Mouse (Mus musculus) CH12.LX (cell line): ENCODE measurements around the gene Cebpb. TPM values are rescaled to one million over a fixed set of nuclear protein-coding genes. Genes with fewer than 3 reads are reported as not detected.

Experiments used
- DNase-seq: peaks from one replicate; pipeline ENCODE4 v3.0.0-alpha.2; 2013; ENCODE audit errors: extremely low read depth
- H3K27ac ChIP-seq: 2 replicates; pipeline ENCODE4 v1.5.1; 2012; ENCODE audit warnings: low read depth, mild to moderate bottlenecking, control low read depth, moderate library complexity; ENCODE audit not compliant: insufficient read depth
- H3K27me3 ChIP-seq: replicated peaks from 2 replicates; pipeline ENCODE3; 2012; ENCODE audit warnings: inconsistent platforms
- H3K36me3 ChIP-seq, 2 experiments: replicated peaks in 1 of 2; 2 replicates each; pipeline versions ENCODE3 to v1.6.1; 2012; ENCODE audit warnings: inconsistent platforms in 1 of 2, low read length in 1 of 2, mild to moderate bottlenecking in 1 of 2, mixed read lengths in 1 of 2, moderate library complexity in 1 of 2; ENCODE audit not compliant: control insufficient read depth in 1 of 2, insufficient read depth in 1 of 2
- H3K4me1 ChIP-seq, 2 experiments: 2 replicates each; pipeline ENCODE4 v1.6.1; 2012; ENCODE audit warnings: inconsistent platforms in 1 of 2, moderate library complexity in 1 of 2; ENCODE audit not compliant: insufficient read depth in 2 of 2, control insufficient read depth in 1 of 2
- H3K4me2 ChIP-seq: 2 replicates; pipeline ENCODE4 v1.6.1; 2012; ENCODE audit warnings: low read depth, mild to moderate bottlenecking, control low read depth; ENCODE audit not compliant: poor library complexity, insufficient read depth, severe bottlenecking
- H3K4me3 ChIP-seq, 3 experiments: fragments of 150-350 bp in 1 of 3; sonication (generic) in 1 of 3; replicated peaks in 1 of 3; 2 replicates each; pipeline versions ENCODE3 to v1.5.1; 2011 to 2012; ENCODE audit warnings: low read depth in 2 of 3, low read length in 2 of 3, mild to moderate bottlenecking in 2 of 3, moderate library complexity in 2 of 3, control low read depth in 1 of 3, improper control_type of control experiment in 1 of 3, inconsistent platforms in 1 of 3, mixed read lengths in 1 of 3; ENCODE audit not compliant: poor library complexity in 1 of 3
- H3K79me2 ChIP-seq: replicated peaks from 2 replicates; pipeline ENCODE4 v1.6.1; 2012; ENCODE audit warnings: mild to moderate bottlenecking, moderate library complexity; ENCODE audit not compliant: control insufficient read depth, poor library complexity, insufficient read depth, severe bottlenecking; ENCODE audit errors: extremely low read depth
- H3K9ac ChIP-seq: 2 replicates; pipeline ENCODE4 v1.6.1; 2012; ENCODE audit warnings: low read depth, mild to moderate bottlenecking, control low read depth, moderate library complexity; ENCODE audit not compliant: insufficient read depth
- H3K9me3 ChIP-seq: replicated peaks from 2 replicates; pipeline ENCODE3; 2012; ENCODE audit warnings: low read length, inconsistent platforms, mixed read lengths
- CHD1 ChIP-seq: IDR thresholded peaks from 2 replicates; pipeline ENCODE4 v1.6.1; 2012; ENCODE audit warnings: low read depth, low read length, improper control_type of control experiment, inconsistent platforms
- E2F4 ChIP-seq: IDR thresholded peaks from 2 replicates; pipeline ENCODE4 v1.6.1; 2011; ENCODE audit warnings: low read depth, low read length, improper control_type of control experiment; ENCODE audit not compliant: insufficient replicate concordance
- EP300 ChIP-seq: IDR thresholded peaks from 2 replicates; pipeline ENCODE4 v1.6.1; 2011; ENCODE audit warnings: low read length, improper control_type of control experiment
- ETS1 ChIP-seq: conservative IDR thresholded peaks from 2 replicates; pipeline ENCODE4 v1.6.1; 2012; ENCODE audit warnings: low read depth, mild to moderate bottlenecking, inconsistent platforms, low read length, improper control_type of control experiment, moderate library complexity
- GABPA ChIP-seq: IDR thresholded peaks from 2 replicates; pipeline ENCODE4 v1.6.1; 2012; ENCODE audit warnings: low read depth, low read length, improper control_type of control experiment, inconsistent platforms; ENCODE audit not compliant: insufficient replicate concordance
- HCFC1 ChIP-seq: IDR thresholded peaks from 2 replicates; pipeline ENCODE4 v1.6.1; 2012; ENCODE audit warnings: low read depth, mild to moderate bottlenecking, inconsistent platforms, low read length, improper control_type of control experiment
- IRF4 ChIP-seq: IDR thresholded peaks from 2 replicates; pipeline ENCODE4 v1.6.1; 2014; ENCODE audit warnings: low read depth, mild to moderate bottlenecking, inconsistent platforms, low read length, improper control_type of control experiment
- KAT2A ChIP-seq: IDR thresholded peaks from 2 replicates; pipeline ENCODE4 v1.6.1; 2012; ENCODE audit warnings: low read length, improper control_type of control experiment, inconsistent platforms; ENCODE audit not compliant: insufficient replicate concordance
- MAFK ChIP-seq: IDR thresholded peaks from 2 replicates; pipeline ENCODE4 v1.6.1; 2011; ENCODE audit warnings: low read length, improper control_type of control experiment; ENCODE audit not compliant: insufficient replicate concordance
- MAZ ChIP-seq: IDR thresholded peaks from 2 replicates; pipeline ENCODE4 v1.6.1; 2012; ENCODE audit warnings: low read depth, mild to moderate bottlenecking, inconsistent platforms, low read length, improper control_type of control experiment, moderate library complexity
- MYC ChIP-seq: IDR thresholded peaks from 2 replicates; pipeline ENCODE4 v1.6.1; 2011; ENCODE audit warnings: low read depth, mild to moderate bottlenecking, improper control_type of control experiment, low read length
- NELFE ChIP-seq: IDR thresholded peaks from 2 replicates; pipeline ENCODE4 v1.6.1; 2011; ENCODE audit warnings: low read depth, low read length, improper control_type of control experiment
- PAX5 ChIP-seq: IDR thresholded peaks from 2 replicates; pipeline ENCODE4 v1.6.1; 2012; ENCODE audit warnings: low read length, inconsistent platforms, mixed read lengths
- POLR2A ChIP-seq: IDR thresholded peaks from 2 replicates; pipeline ENCODE4 v1.6.1; 2011; ENCODE audit warnings: low read depth, mild to moderate bottlenecking, improper control_type of control experiment, low read length
- POLR2AphosphoS2 ChIP-seq: IDR thresholded peaks from 2 replicates; pipeline ENCODE4 v1.6.1; 2011; ENCODE audit warnings: low read depth, low read length, improper control_type of control experiment
- RCOR1 ChIP-seq: conservative IDR thresholded peaks from 2 replicates; pipeline ENCODE4 v1.6.1; 2012; ENCODE audit warnings: low read depth, mild to moderate bottlenecking, inconsistent platforms, low read length, improper control_type of control experiment
- TBP ChIP-seq: conservative IDR thresholded peaks from 2 replicates; pipeline ENCODE4 v1.6.1; 2011; ENCODE audit warnings: low read depth, low read length, improper control_type of control experiment
- TCF12 ChIP-seq: IDR thresholded peaks from 2 replicates; pipeline ENCODE4 v1.6.1; 2014; ENCODE audit warnings: low read depth, mild to moderate bottlenecking, inconsistent platforms, low read length, improper control_type of control experiment
- USF2 ChIP-seq: conservative IDR thresholded peaks from 2 replicates; pipeline ENCODE4 v1.6.1; 2011; ENCODE audit warnings: low read depth, low read length, improper control_type of control experiment
- ZC3H11A ChIP-seq: IDR thresholded peaks from 2 replicates; pipeline ENCODE4 v1.6.1; 2012; ENCODE audit warnings: low read depth, mild to moderate bottlenecking, inconsistent platforms, low read length, improper control_type of control experiment
- ZKSCAN1 ChIP-seq: IDR thresholded peaks from 2 replicates; pipeline ENCODE4 v1.6.1; 2012; ENCODE audit warnings: low read depth, inconsistent platforms, low read length, improper control_type of control experiment, borderline replicate concordance
- ZMIZ1 ChIP-seq: IDR thresholded peaks from 2 replicates; pipeline ENCODE4 v1.6.1; 2012; ENCODE audit warnings: low read depth, mild to moderate bottlenecking, inconsistent platforms, low read length, improper control_type of control experiment
- ZNF384 ChIP-seq: IDR thresholded peaks from 2 replicates; pipeline ENCODE4 v1.6.1; 2012; ENCODE audit warnings: low read depth, low read length, improper control_type of control experiment, inconsistent platforms
- dilution Hi-C: fragments of 300-500 bp; cut with MboI; formaldehyde crosslinking; loops from 2 replicates; pipeline ENCODE4 v1.14.3; 2020; ENCODE audit warnings: low sequenced_read_pairs; ENCODE audit not compliant: extremely low pct_unique_long_range_greater_than_20kb, extremely low pct_ligation_motif_present
- in situ Hi-C: fragments of 300-500 bp; cut with MboI; formaldehyde crosslinking; loops from 3 replicates; pipeline ENCODE4 v1.14.3; 2019; ENCODE audit warnings: low sequenced_read_pairs, low pct_ligation_motif_present, low pct_unique_long_range_greater_than_20kb, mixed read lengths
- polyA plus RNA-seq: library from polyadenylated mRNA; unstranded; fragments of >175 nt; gene quantifications from 2 replicates; pipeline ENCODE4 v1.2.1, GENCODE M21; 2012; ENCODE audit warnings: low read depth; ENCODE audit not compliant: insufficient read length
- total RNA-seq, 2 experiments: library from RNA; depleted of rRNA; stranded (reverse); fragments of 300-350 nt in 1 of 2; fragments of >200 nt in 1 of 2; gene quantifications; 2 replicates each; pipeline ENCODE4 v1.2.3; 2012 to 2014

The Cebpb gene
- total and polyA plus RNA-seq, 3 experiments: 0.19 to 6.2 (median 0.24) TPM

DNA sequence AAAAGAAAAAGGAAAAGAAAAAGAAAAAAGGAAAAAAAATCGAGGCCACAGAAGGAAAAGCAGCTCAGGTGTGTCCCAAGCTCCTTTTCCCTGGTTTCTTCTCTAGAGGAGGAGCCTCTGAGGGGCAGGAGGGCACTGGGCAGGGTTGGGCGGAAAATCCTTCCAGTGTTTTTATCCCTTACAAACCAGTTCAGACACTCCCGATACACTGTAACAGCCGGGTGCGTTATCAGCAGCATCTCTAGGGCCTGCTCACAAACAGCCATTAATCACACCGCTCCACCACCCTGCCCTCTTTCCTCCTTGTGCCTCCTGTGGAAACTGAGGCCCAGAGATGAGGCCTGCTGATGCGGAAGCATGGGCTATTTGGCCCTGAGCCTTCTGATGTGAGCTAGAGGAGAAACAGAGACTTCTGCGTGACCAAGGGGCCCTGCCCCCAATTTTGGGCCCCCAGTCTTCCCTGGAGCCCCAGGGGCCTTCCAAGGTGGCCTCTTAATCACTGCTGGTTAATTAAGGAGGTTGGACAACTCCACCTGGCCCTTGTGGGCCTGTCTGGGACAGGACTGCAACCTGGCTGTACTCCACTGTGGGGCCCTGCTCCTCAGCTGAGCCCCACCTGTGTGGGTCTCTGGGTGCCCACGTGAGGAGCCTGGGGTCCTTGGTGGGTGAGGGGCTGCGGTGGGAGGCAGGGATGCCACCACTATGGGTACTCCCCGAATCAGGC is 32.6 kb downstream of the Cebpb start:
- DNase-seq: no peak
- in situ Hi-C loops (no loop called here), dilution Hi-C loops (no loop called here)
- TF ChIP-seq RCOR1 (no peak), PAX5 (no peak), E2F4 (no peak), GABPA (no peak), TCF12 (no peak), ZMIZ1 (no peak), KAT2A (no peak), NELFE (no peak), EP300 (no peak), MAFK (no peak), IRF4 (no peak)
- Histone ChIP-seq H3K9ac (no peak overlapping the region), H3K36me3 (no peaks in the 10 kb centered on the region), H3K27me3 (peaks cover 94% of the 10 kb centered on the region), H3K4me1 (no peaks in the 10 kb centered on the region), H3K9me3 (peaks cover 5% of the 10 kb centered on the region), H3K27ac (no peak overlapping the region), H3K4me3 (no peak overlapping the region), H3K79me2 (no peaks in the 10 kb centered on the region), H3K4me2 (no peak overlapping the region)

DNA sequence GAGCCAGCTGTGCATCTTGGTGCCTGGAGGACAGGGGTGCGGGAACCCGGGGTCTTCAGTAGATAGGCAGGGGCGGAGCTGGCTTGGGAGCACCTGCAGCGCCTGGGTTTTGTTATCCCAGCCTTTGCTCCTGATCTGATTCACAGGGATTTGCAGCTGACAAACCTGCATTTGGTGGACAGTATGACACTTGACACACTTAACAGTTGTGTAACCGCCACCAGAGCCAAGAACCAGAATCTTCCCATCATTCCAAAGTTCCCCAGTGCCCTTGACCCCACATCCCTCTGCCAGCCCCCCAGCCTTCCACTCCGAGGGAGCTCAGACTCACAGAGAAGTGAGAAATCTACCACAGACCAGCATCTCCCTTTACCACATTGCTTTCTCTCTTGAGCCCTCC is 33.8 kb downstream of the Cebpb start:
- in situ Hi-C loops: no loop called here
- peaks cover 94% of the 10 kb centered on the region for H3K27me3 ChIP-seq
- no peaks in the 10 kb centered on the region for H3K4me1 ChIP-seq
- no peak overlapping the region for H3K4me3 ChIP-seq
- no peak overlapping the region for H3K4me2 ChIP-seq
- dilution Hi-C loops: no loop called here
- no peak overlapping the region for H3K27ac ChIP-seq
- peaks cover 5% of the 10 kb centered on the region for H3K9me3 ChIP-seq
- H3K9ac ChIP-seq: no peak overlapping the region
- no peaks in the 10 kb centered on the region for H3K36me3 ChIP-seq
- TF ChIP-seq NELFE: no peak
- TF ChIP-seq E2F4: no peak
- TF ChIP-seq TBP: no peak
- TF ChIP-seq CHD1: no peak
- no peak for TF ChIP-seq ZKSCAN1
- no peak for TF ChIP-seq USF2
- TF ChIP-seq RCOR1: no peak
- no peak for TF ChIP-seq POLR2AphosphoS2
- TF ChIP-seq ZC3H11A: no peak
- no peak for TF ChIP-seq MAZ
- no peak for TF ChIP-seq ETS1
- TF ChIP-seq HCFC1: no peak
- no peak for TF ChIP-seq ZNF384
- TF ChIP-seq MYC: no peak
- TF ChIP-seq POLR2A: no peak
- no peaks in the 10 kb centered on the region for H3K79me2 ChIP-seq
- DNase-seq: no peak
